20 mouse cellular contexts compared by ENCODE assay signal in the genomic region with DNA sequence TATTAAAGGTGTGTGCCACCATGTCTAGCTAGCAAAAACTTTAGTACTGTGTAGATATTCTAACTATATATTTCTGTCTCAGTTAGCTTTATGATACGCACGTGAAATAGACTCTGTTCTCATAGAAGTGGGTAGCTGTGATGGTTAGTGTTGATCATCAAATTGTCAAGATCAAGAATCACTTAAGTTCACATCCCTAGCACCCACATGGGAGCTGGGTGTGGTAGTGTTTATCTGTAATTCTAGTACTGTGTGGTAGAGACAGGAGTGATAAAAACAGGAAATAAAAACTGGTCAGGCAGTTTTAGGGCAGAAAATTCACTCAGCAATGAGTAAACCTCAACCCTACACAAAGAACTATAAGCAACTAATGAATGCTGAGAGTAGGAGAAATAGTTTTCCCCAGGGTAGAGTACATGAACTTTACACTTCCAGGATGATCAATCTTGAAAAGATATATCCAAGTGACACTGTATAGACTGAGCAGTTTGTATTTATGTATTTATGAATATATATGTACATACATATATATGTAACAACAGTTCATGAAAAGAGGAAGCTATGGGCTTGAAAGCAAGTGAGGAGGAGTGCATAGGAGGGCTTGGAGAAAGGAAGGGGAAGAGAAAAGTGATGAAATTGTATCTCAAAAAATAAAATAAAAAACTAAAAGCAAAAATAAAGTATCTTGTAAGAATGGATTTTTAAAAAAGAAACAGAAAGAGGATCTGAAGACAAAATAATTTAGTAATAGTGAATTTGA. TPM values are rescaled to one million over a fixed set of nuclear protein-coding genes. Genes with fewer than 3 reads are reported as not detected.
A peak's percentile ranks its signal among the peaks of the same experiment; 100 is the strongest.
DNase-seq lines count a peak whose midpoint lies in the region; ATAC-seq lines count a peak whose summit lies in the region.
"Had no signal": no experiment of that assay in that cellular context is flagged by ENCODE, and none has a peak within 500 bp of the region (broad histone marks: within the 10 kb centered on the region; RNA-seq: fewer than 3 reads in every experiment).

No protein-coding gene starts in this region.

- peak; percentile 11 for DNase-seq in heart, adult 11 months
- DNase-seq in heart, adult 8-10 months (ENCODE audit: low spot score) = no peak
- DNase-seq in naive thymus-derived CD4-positive, alpha-beta T cell, adult 2 months (ENCODE audit: low read depth) = peak; percentile 48
- no peak for DNase-seq in layer of hippocampus, adult 18-20 months (ENCODE audit: low spot score in 2 of 2)
- no peak for DNase-seq in c-Kit-positive CD71-positive TER-119-positive erythroid progenitor cells, embryonic 14.5 days (ENCODE audit: low spot score)
- no peak for DNase-seq in urinary bladder, postnatal 36 days (ENCODE audit: low spot score in 2 of 2)
- DNase-seq: adrenal gland, postnatal 10 days; cerebellum, adult 11 months; cerebellum, adult 9-11 months; gastrocnemius, adult 2 months; gastrocnemius, postnatal 36 days; kidney, adult 2 months; layer of hippocampus, adult 9-11 months; liver; lung, adult 2 months; lung, postnatal 14 days; right cerebral cortex, postnatal 25 days had no signal

- peak; percentile 69 for ATAC-seq in granulocyte monocyte progenitor cell, adult 5-6 weeks (replicated peaks; ENCODE audit: poor library complexity, severe bottlenecking)
- ATAC-seq: hindbrain, embryonic 16.5 days; intestine, embryonic 15.5 days had no signal

RNA-seq across cellular contexts. Expression of gene Klhl6, which starts 2.2 kb away (rescaled TPM):
- total RNA-seq in heart, adult 8-10 months (2022) = 1 to 10 TPM; 3.3 to 4.2 (median 4.0) TPM
- total RNA-seq in granulocyte monocyte progenitor cell, adult 5-6 weeks (2014; fragmentation: Nextera tagmentation) = 57.2 and 59.7 TPM in 2 replicates
- 82.5 and 87.3 TPM in 2 replicates for total RNA-seq in granulocyte monocyte progenitor cell, adult 5-6 weeks (2017)
- 1 to 10 TPM in 1 of 2 experiments, under 1 TPM in 1; 0.76 to 1.5 TPM for total RNA-seq in layer of hippocampus, adult 18-20 months (2021)

Comparison
In these comparisons a context has a peak if more than half of its experiments do, and no peak if none do; other contexts are left out.
1. DNase-seq: peak in heart, adult 11 months (single experiment) and naive thymus-derived CD4-positive, alpha-beta T cell, adult 2 months (single experiment); none in heart, adult 8-10 months (single experiment), layer of hippocampus, adult 18-20 months (0 of 2), c-Kit-positive CD71-positive TER-119-positive erythroid progenitor cells, embryonic 14.5 days (single experiment) and urinary bladder, postnatal 36 days (0 of 2).
2. RNA of gene Klhl6, which starts 2.2 kb away (total RNA-seq): 57.2 to 87.3 TPM in granulocyte monocyte progenitor cell, adult 5-6 weeks; 3.3 to 4.2 TPM in heart, adult 8-10 months and 0.76 to 1.5 TPM in layer of hippocampus, adult 18-20 months; every median in the first group is over 10 times any median in the second.